Mouse (Mus musculus) c-Kit-positive CD71-positive TER-119-negative erythroid progenitor cells, embryonic 14.5 days (primary cell): ENCODE measurements around the gene Trp53i13.
"Not testable (repeated sequence)": the region's sequence is repeated elsewhere in the genome, so short reads cannot be mapped to it uniquely, and the experiment has no call there.

ENCODE experiments used
- DNase-seq: peaks from one replicate; pipeline ENCODE4 v3.0.0-alpha.2; 2013; ENCODE audit warnings: low read depth

Gene Trp53i13

GRCm38 (mm10) chr11:77515637-77516552, at the start of gene Trp53i13:
Gene Trp53i13, minus strand, starts transcription at chr11:77515980.
- DNase-seq = no peak

DNA sequence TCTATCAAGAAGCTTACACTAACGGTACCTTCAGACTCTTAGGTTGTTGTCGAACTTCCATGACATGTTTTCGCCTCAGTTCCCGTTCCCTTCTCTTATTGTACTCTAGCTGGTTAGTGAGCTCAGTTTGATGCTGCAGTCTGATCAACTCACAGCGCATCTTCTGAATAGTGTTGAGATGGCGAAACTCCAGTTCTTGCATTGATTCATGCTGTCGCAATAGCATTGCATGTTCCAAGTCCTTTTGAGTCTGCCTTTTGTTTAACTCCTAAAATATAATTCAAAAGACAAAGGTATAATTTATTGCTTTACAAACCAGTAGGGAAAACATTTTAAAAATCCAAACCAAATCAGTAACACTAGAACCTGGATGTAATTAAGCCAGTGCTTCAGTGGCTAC, 29.5 kb upstream of the Trp53i13 start:
- DNase-seq = no peak

DNA sequence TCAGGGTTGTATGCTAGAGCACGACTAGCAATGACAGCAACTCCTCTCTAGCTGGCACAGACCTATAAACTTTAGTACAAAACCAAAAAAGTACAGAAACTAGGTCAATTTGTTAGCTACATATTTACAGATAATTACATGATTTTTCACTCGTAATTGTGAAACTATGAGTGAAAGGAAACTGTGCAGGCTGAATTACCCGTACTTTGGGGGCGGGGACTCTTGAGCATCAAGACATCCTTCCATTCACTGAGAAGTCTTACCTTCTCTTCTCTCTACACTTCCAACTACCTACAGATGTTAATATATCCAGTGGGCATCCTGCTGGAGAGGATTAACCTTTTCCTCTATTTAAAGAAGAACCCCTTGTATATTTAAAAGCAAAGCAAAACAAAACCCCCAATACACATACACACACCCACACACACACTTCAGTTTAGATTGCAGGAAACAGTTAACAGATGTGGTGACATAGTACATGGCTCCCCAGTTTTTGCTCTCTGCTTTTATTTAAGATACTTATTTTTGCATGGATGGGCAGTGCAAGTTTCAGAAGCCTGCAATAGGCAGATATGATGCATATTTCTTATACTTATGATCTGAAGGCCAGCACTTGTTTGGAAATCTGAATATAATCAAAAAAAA, 16.5 kb upstream of the Trp53i13 start:
- no peak for DNase-seq

- no peak for DNase-seq
These were observed 15.1 kb upstream of the Trp53i13 start for GRCm38 (mm10) chr11:77530862-77531261.

DNA sequence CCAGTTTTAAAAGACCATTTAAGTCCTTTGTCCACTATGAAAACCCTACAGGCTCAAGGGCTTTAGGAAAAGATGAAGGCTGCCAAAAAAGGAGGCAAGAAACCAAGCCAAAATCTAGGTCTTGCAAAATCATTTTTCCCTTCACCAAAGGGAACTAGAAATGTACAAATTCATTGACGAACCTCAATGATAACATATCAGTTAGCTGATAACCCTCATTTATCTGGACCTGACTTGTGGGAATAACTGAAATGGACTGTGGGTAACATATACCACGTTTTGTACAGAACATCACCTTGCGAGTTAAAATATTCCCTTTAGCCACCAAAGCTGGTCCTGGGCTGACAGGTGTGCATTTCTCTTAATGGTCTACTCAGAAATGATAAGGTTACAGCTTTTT, 13.9 kb upstream of the Trp53i13 start:
- no peak for DNase-seq

DNA sequence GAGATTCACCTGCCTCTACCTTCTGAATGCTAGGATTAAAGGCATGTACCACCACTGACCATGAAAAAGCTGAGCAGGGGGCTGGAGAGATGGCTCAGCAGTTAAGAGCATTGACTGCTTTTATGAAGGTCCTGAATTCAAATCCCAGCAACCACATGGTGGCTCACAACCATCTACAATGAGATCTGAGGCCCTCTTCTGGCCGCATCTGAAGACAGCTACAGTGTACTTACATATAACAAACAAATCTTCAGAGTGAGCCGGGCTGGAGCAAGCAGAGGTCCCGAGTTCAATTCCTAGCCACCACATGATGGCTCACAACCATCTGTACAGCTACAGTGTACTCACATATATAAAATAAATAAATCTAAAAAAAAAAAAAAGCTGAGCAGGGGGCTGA, 12.6 kb upstream of the Trp53i13 start:
- not testable (repeated sequence) for DNase-seq

- no peak for DNase-seq
These were observed 10.2 kb upstream of the Trp53i13 start for GRCm38 (mm10) chr11:77525804-77526486.

GRCm38 (mm10) chr11:77520601-77521529, 5.1 kb upstream of the Trp53i13 start:
- DNase-seq = no peak

GRCm38 (mm10) chr11:77519043-77519442, 3.3 kb upstream of the Trp53i13 start, which contains the start of gene Gm10392:
Gene Gm10392, minus strand, starts transcription at chr11:77519198.
- no peak for DNase-seq

DNA sequence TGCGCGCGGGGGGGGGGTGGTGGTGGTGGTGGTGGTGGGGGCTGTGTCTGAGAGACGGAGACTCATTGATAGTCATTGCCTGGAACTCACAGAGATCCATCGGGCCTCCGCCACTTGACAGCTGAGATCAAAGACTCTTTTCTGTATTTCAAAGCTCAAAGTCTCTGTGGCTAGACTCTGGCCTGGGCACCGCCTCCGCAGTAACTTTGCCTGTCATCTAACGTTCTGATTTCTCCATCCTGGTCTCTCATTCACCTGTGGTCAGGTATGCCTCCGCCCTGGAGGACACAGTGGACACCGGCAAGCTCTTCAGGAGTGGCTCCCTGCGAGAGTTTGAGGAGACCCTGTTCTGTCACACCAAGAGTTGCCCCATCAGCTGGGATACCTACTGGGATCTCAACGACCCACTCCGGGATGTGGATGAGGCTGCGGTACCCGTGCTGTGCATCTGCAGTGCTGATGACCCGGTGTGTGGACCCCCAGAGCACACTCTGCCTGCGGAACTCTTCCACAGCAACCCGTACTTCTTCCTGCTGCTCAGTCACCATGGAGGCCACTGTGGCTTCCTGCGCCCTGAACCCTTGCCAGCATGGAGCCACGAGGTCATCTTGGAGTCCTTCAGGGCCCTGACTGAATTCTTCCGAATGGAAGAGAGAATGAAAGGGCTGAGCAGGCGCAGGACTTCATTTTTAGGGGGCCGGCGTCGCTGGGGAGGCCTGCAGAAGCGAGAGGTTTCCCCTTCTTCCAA, 2.4 kb upstream of the Trp53i13 start:
- no peak for DNase-seq

GRCm38 (mm10) chr11:77516553-77517425, 1.0 kb upstream of the Trp53i13 start:
- DNase-seq = no peak

DNA sequence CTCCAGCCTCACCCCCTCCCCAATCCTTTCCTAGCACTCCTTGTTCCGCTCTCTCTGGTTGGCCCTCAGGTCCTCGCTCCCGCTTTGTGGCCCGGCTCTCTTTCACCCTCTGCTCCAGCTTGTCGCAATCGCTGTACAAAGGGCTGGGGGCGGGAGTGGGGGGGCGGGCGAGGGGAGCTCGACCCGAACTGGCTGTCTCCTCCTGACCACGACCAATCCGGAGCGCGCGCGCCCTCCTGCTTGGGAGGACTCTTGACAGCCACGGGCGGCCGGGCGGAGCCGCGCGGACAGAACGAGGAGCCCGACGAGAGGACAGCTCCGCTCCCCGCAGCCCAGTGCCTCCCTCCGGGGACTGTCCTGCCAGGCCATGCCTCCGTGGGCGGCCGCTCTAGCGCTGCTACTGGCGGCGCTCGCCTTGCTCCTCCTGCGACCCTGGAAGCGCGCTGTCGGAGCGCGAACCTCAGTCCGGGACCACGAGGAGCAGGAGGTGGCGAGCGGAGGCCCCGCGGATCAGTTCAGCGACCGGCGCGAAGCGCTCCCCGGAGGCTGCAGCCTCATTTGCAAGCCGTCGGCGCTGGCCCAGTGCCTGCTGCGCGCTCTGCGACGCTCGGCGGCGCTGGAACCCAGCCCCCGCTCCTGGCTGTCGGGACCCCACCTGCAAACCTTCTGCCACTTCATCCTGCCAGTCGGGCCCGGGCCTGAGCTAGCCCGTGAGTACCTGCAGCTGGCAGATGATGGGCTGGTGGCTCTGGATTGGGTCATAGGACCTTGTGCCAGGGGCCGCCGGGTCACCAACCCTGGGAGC, 746 bp downstream of the Trp53i13 start, which contains the start of gene Abhd15:
Gene Abhd15, plus strand, starts transcription at position 290 of the 805 bp plus-strand sequence.
- no peak for DNase-seq

DNA sequence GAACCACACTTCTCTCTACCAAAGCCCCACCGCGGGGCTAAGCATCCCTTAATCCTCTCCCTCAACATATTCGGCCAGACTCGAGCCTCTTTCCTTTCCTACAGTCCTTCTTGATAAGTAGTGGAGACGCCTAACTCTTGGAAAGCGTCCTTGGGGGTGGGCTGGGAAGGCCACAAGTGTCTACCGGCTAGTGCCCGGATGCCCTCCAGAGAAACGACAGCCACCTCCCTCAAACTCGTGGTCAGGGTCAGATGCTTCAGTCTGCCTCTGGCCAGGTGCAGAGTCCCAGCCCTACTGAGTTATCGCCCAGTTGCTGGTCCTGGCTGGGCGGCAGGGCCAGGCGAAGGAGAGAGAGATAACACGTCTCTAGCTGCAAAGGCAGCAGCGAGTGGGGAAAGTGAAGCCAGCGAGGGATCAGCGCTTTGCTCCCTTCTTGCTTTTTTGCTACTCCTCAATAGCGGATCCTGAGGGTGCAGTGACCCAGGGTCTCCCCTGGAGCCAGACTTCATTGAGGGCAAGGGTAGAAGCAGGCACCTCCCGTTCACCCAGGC, 1.4 kb downstream of the Trp53i13 start:
- DNase-seq = no peak

DNA sequence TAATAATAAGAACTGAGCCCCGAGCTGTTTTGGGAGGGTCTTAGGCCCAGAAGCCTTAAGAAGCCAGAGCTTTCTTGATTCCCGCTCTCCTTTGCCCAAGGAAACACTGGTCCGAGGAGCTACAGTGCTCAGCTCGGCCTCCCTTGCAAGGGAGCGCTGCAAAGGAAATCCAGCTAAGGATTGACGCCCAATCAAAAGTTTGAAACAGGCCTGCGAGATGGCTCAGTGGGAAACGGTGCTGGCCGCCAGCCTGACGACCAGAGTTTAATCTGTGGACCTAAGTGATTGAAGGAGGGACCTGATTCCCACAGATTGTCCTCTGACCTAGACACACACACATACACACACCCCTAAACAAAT, 2.0 kb downstream of the Trp53i13 start:
- no peak for DNase-seq

DNA sequence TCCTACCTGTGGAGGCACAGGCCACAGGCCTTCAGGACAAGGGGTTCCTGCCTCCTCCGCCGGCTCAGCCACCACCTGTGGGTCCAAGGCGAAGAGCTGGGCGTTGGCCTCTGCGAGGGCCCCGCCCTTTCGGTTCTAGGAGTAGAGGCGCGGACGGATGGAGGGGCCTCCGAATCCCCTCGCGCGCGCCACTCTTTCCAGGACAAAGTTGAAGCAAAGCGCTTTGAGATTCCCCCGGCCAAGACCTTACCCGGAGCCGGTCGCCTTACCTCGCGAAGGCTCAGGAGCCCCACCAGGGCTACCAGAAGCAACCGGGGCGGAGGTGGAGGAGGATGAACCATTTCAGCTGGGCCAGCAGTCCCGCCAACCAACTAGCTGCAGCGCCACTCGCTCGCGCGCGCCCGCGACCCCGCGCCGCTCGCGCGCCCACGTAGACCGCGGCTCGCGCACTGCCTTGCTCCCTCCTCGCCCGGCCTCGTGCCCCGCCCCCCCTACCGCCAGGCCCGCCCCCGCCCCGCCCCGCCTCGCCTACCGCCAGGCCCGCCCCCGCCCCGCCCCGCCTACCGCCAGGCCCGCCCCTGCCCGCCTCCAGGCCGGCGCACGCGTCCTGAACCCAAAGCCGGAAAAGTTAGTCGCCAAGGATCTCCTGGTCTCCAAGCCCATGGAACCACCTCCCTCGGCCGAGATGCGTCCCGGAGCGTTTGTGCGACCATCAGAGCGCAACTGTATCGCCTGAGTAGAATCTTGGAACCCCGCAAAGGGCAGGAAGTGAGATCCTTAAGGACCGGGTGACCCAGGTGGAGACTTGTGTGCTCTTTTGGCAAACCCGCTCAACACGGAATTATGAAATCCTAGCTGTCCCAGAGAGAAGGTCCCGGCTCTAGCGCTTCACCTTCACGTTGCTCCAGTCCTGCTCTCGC, 2.6 kb downstream of the Trp53i13 start:
- no peak for DNase-seq

DNA sequence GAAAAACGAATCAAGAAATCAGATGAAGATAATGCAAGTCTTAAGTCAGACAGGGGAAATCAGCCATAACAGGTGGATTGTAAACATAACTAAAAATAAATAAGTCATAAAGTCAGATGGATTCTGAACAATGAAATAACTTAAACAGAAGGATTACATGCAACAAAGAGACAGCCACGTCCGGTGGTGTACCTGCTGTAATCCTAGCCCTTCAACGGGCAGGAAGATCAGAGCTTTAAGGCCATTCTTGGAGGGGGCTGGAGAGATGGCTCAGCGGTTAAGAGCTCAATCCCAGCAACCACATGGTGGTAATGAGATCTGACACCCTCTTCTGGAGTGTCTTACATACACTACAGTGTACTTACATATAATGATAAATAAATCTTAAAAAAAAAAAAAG, 4.4 kb downstream of the Trp53i13 start:
- DNase-seq = no peak
